Mouse (Mus musculus): ENCODE data around the gene Thumpd3. TPM values are rescaled to one million over a fixed set of nuclear protein-coding genes. Genes with fewer than 3 reads are reported as not detected.

The Thumpd3 gene
- total and polyA plus RNA-seq, 3 experiments = 74.8 to 158 (median 89.1) TPM

- DNase-seq (ENCODE audit: low read depth, low spot score) = no peak
- Histone ChIP-seq H3K79me2 (ENCODE audit: control insufficient read depth, insufficient read depth, low read length, poor library complexity) (peaks cover 51% of the 10 kb centered on the region), H3K9me3 (replicated peaks; ENCODE audit: insufficient read depth, low read length) (no peaks in the 10 kb centered on the region), H3K27me3 (ENCODE audit: control insufficient read depth in 1 of 2, insufficient read depth in 2 of 2, low read length in 2 of 2) (no peaks in the 10 kb centered on the region), H3K9ac (ENCODE audit: control insufficient read depth, low read depth, low read length, poor library complexity, severe bottlenecking) (no peak overlapping the region), H3K4me3 (ENCODE audit: control insufficient read depth in 1 of 2, insufficient read depth in 1 of 2, low read depth in 2 of 2, low read length in 2 of 2) (no peak overlapping the region), H3K27ac (ENCODE audit: control insufficient read depth, low read depth, low read length) (no peak overlapping the region), H3K36me3 (ENCODE audit: control insufficient read depth in 1 of 2, insufficient read depth in 2 of 2, low read length in 2 of 2) (peaks cover 19 to 39% of the 10 kb centered on the region in 2 experiments), H3K4me1 (ENCODE audit: control insufficient read depth in 1 of 2, insufficient read depth in 2 of 2, low read length in 2 of 2) (peaks cover 0 to 20% of the 10 kb centered on the region in 2 experiments; a peak in 3 of 4 replicates)
- no peak for TF ChIP-seq TCF12 (IDR thresholded peaks at IDR 0.05; ENCODE audit: low read depth, low read length)
- TF ChIP-seq CHD1 (IDR thresholded peaks at IDR 0.05; ENCODE audit: low read depth, low read length) = no peak
These were observed 47.2 kb downstream of the Thumpd3 start for GRCm38 (mm10) chr6:113093206-113093605.

GRCm38 (mm10) chr6:113095547-113095946 is 49.5 kb downstream of the Thumpd3 start:
- Histone ChIP-seq H3K27me3 (ENCODE audit: control insufficient read depth in 1 of 2, insufficient read depth in 2 of 2, low read length in 2 of 2) (no peaks in the 10 kb centered on the region), H3K9ac (ENCODE audit: control insufficient read depth, low read depth, low read length, poor library complexity, severe bottlenecking) (no peak overlapping the region), H3K79me2 (ENCODE audit: control insufficient read depth, insufficient read depth, low read length, poor library complexity) (peaks cover 43% of the 10 kb centered on the region), H3K4me1 (ENCODE audit: control insufficient read depth in 1 of 2, insufficient read depth in 2 of 2, low read length in 2 of 2) (peaks cover 5 to 32% of the 10 kb centered on the region in 2 experiments), H3K36me3 (ENCODE audit: control insufficient read depth in 1 of 2, insufficient read depth in 2 of 2, low read length in 2 of 2) (peaks cover 16 to 49% of the 10 kb centered on the region in 2 experiments), H3K4me3 (ENCODE audit: control insufficient read depth in 1 of 2, insufficient read depth in 1 of 2, low read depth in 2 of 2, low read length in 2 of 2) (no peak overlapping the region), H3K27ac (ENCODE audit: control insufficient read depth, low read depth, low read length) (no peak overlapping the region), H3K9me3 (replicated peaks; ENCODE audit: insufficient read depth, low read length) (no peaks in the 10 kb centered on the region)
- TF ChIP-seq ZNF384 (IDR thresholded peaks at IDR 0.05; ENCODE audit: low read depth, low read length) (peak; percentile 94), TCF12 (IDR thresholded peaks at IDR 0.05; ENCODE audit: low read depth, low read length) (no peak), KAT2A (conservative IDR thresholded peaks at IDR 0.05; ENCODE audit: low read depth, low read length) (no peak), CTCF (IDR thresholded peaks at IDR 0.05 in 2 of 3, conservative IDR thresholded peaks at IDR 0.05 in 1 of 3; ENCODE audit: control insufficient read depth in 1 of 3, insufficient read depth in 1 of 3, low read depth in 2 of 3, low read length in 3 of 3, poor library complexity in 1 of 3, severe bottlenecking in 1 of 3) (no peak), GATA1 (IDR thresholded peaks at IDR 0.05; ENCODE audit: low read depth, low read length) (peak; percentile 32; the same call in 1 of the 2 replicates)
- DNase-seq (ENCODE audit: low read depth, low spot score) = no peak

- TF ChIP-seq POLR2A (IDR thresholded peaks at IDR 0.05; ENCODE audit: control insufficient read depth in 1 of 2, insufficient read depth in 1 of 2, low read depth in 1 of 2, low read length in 2 of 2, poor library complexity in 1 of 2) (peak in 1 of 2 experiments; percentile 20; a peak in 1 of 4 replicates), POLR2AphosphoS5 (IDR thresholded peaks at IDR 0.05; ENCODE audit: borderline replicate concordance, low read depth, low read length) (no peak)
- H3K9me3 ChIP-seq (replicated peaks; ENCODE audit: insufficient read depth, low read length) = no peaks in the 10 kb centered on the region
- no peak overlapping the region for H3K4me3 ChIP-seq (ENCODE audit: control insufficient read depth in 1 of 2, insufficient read depth in 1 of 2, low read depth in 2 of 2, low read length in 2 of 2)
- no peak overlapping the region for H3K9ac ChIP-seq (ENCODE audit: control insufficient read depth, low read depth, low read length, poor library complexity, severe bottlenecking)
- H3K27ac ChIP-seq (ENCODE audit: control insufficient read depth, low read depth, low read length) = no peak overlapping the region
- peaks cover 8 to 42% of the 10 kb centered on the region in 2 experiments for H3K4me1 ChIP-seq (ENCODE audit: control insufficient read depth in 1 of 2, insufficient read depth in 2 of 2, low read length in 2 of 2)
- no peaks in the 10 kb centered on the region for H3K27me3 ChIP-seq (ENCODE audit: control insufficient read depth in 1 of 2, insufficient read depth in 2 of 2, low read length in 2 of 2)
- DNase-seq (ENCODE audit: low read depth, low spot score) = no peak
- peaks cover 12 to 58% of the 10 kb centered on the region in 2 experiments for H3K36me3 ChIP-seq (ENCODE audit: control insufficient read depth in 1 of 2, insufficient read depth in 2 of 2, low read length in 2 of 2)
- H3K79me2 ChIP-seq (ENCODE audit: control insufficient read depth, insufficient read depth, low read length, poor library complexity) = peaks cover 43% of the 10 kb centered on the region
These were observed 51.6 kb downstream of the Thumpd3 start for GRCm38 (mm10) chr6:113097662-113098061.
